Mouse (Mus musculus): ENCODE data around the gene C1qb.

C1qb gene

GRCm38 (mm10) chr4:136842033-136842432 lies 44.0 kb downstream of the C1qb start:
- DNase-seq: no peak

- DNase-seq: peak; percentile 72
Observed at GRCm38 (mm10) chr4:136841056-136841455, 44.9 kb downstream of the C1qb start.

- DNase-seq: no peak
Observed at GRCm38 (mm10) chr4:136838462-136838861, 47.5 kb downstream of the C1qb start.

- no peak for DNase-seq
Observed at GRCm38 (mm10) chr4:136838026-136838425, 48.0 kb downstream of the C1qb start.

GRCm38 (mm10) chr4:136836387-136836931 lies 49.5 kb downstream of the C1qb start:
- no peak for DNase-seq

- DNase-seq: peak; percentile 56
Observed at GRCm38 (mm10) chr4:136835621-136836386, 50.2 kb downstream of the C1qb start, which contains the start of gene Ephb2. Ephb2 (minus strand) TSS chr4:136835988.

GRCm38 (mm10) chr4:136834815-136835620 lies 51.0 kb downstream of the C1qb start:
- DNase-seq: no peak

GRCm38 (mm10) chr4:136834439-136834814 lies 51.6 kb downstream of the C1qb start:
- no peak for DNase-seq

GRCm38 (mm10) chr4:136833619-136834351 lies 52.2 kb downstream of the C1qb start:
- DNase-seq: no peak

GRCm38 (mm10) chr4:136832559-136833232 lies 53.3 kb downstream of the C1qb start:
- DNase-seq: no peak

- no peak for DNase-seq
Observed at GRCm38 (mm10) chr4:136830272-136830823, 55.6 kb downstream of the C1qb start.

Measured in liver (tissue).